Mouse (Mus musculus) forebrain, embryonic 11.5 days (tissue): Measurements from ENCODE around the gene Hnrnpul2. TPM values are rescaled to one million over a fixed set of nuclear protein-coding genes. Genes with fewer than 3 reads are reported as not detected.

Source experiments
- ATAC-seq: fragments of 200-750 bp; cut with Nextera tagmentation; replicated peaks from 2 replicates; pipeline ENCODE4 v1.8.0; 2017; ENCODE audit warnings: moderate TSS enrichment; ENCODE audit not compliant: low FRiP score
- DNase-seq: peaks from one replicate; pipeline ENCODE4 v3.0.0-alpha.2; 2017; ENCODE audit warnings: low spot score
- H3K27ac ChIP-seq: fragments of 300-500 bp; sonication (generic); 2 replicates; pipeline ENCODE4 v1.5.1; 2014; ENCODE audit warnings: low read depth, low read length
- H3K27me3 ChIP-seq: fragments of 300-500 bp; sonication (generic); 2 replicates; pipeline ENCODE4 v1.6.1; 2014; ENCODE audit warnings: mild to moderate bottlenecking, low read length, mixed read lengths; ENCODE audit not compliant: control insufficient read depth, insufficient read depth
- H3K36me3 ChIP-seq: fragments of 300-500 bp; sonication (generic); 2 replicates; pipeline ENCODE4 v1.6.1; 2014; ENCODE audit warnings: mild to moderate bottlenecking, low read length, moderate library complexity, mixed read lengths; ENCODE audit not compliant: control insufficient read depth, insufficient read depth
- H3K4me1 ChIP-seq: fragments of 300-500 bp; sonication (generic); replicated peaks from 2 replicates; pipeline ENCODE4 v1.6.1; 2014; ENCODE audit warnings: low read length, mixed read lengths; ENCODE audit not compliant: control insufficient read depth, insufficient read depth
- H3K4me2 ChIP-seq: fragments of 300-500 bp; sonication (generic); 2 replicates; pipeline ENCODE4 v1.6.1; 2014; ENCODE audit warnings: low read depth, mild to moderate bottlenecking, low read length, moderate library complexity, mixed read lengths; ENCODE audit not compliant: severe bottlenecking
- H3K4me3 ChIP-seq: fragments of 300-500 bp; sonication (generic); 2 replicates; pipeline ENCODE4 v1.5.1; 2014; ENCODE audit warnings: low read depth, low read length
- H3K9ac ChIP-seq: fragments of 300-500 bp; sonication (generic); 2 replicates; pipeline ENCODE4 v1.6.1; 2014; ENCODE audit warnings: low read length
- H3K9me3 ChIP-seq: fragments of 300-500 bp; sonication (generic); 2 replicates; pipeline ENCODE4 v1.6.1; 2016; ENCODE audit warnings: low read length, mixed read lengths; ENCODE audit not compliant: control insufficient read depth
- WGBS: fragments of 180-500 bp; shearing (Covaris S2); extraction: QIAGEN DNeasy Blood & Tissue Kit; methylation state at CpG from one replicate; pipeline ENCODE4 v1.1.7; 2014; 5-methylcytosine and 5-hydroxymethylcytosine counted together
- polyA plus RNA-seq: library from polyadenylated mRNA; unstranded; fragments of >200 nt; fragmentation: Nextera tagmentation; extraction: Ambion mirVana; gene quantifications from 2 replicates; pipeline ENCODE4 v1.2.1, GENCODE M21; 2014

Hnrnpul2 gene
- polyA plus RNA-seq, 1 experiment from 2014 or later = 7.8 TPM

DNA sequence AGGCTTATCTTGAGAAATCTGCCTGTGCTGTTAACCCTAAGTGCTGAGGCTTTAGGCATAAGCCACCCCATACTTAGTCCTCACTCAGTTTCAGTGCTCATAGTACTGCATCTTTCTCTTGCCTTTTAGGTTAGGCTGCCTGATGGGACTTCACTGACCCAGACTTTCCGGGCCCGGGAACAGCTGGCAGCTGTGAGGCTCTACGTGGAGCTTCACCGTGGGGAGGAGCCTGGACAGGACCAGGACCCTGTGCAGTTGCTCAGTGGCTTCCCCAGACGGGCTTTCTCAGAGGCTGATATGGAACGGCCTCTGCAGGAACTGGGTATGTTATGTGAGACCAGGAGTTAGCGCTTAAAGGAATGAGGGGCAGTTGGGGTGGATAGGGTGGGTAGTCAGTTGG is 55.2 kb downstream of the Hnrnpul2 start:
- 93% methylated on average over 7 of the region's 7 CpGs for WGBS
- Histone ChIP-seq H3K36me3 (peaks cover 4% of the 10 kb centered on the region; the same call in 1 of the 2 replicates), H3K4me2 (no peak overlapping the region), H3K27ac (no peak overlapping the region), H3K9ac (no peak overlapping the region), H3K27me3 (no peaks in the 10 kb centered on the region), H3K9me3 (no peaks in the 10 kb centered on the region), H3K4me3 (no peak overlapping the region), H3K4me1 (peaks cover 7% of the 10 kb centered on the region; the same call in 1 of the 2 replicates)
- no peak for ATAC-seq
- DNase-seq = no peak

DNA sequence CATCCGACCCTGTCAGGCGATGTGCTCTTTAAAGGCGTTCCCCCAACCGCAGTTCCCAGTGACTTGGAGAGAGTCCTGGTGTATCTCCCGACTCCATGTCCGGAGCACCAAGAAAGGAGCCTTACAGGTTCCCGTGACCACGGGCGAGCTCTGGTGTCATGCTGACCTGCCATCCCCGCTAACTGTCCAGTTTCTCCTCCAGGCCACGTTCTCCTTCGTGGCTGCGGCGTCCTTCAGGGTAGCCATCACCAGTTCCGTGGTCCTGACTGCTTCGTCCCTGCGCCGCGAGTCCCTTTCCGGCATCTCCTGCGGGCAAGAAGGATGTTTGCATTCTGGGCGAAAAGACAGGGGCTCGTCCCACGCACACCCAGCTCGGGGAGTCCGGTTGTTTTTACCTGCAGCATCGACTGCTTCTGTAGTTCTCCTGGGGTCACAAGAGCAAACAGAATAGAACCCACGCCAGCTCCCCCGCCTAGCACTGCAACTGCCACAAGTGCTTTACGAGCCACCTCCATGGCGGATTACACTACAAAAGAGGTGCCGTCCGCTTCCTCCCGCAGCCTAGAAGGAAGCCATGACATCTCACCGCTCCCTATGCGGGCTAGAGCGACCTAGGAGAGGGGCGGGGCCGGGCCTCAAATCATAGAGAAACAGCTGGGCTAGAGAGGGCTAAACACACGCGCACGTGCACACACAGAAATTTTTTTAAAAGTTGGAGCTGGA is 60.7 kb downstream of the Hnrnpul2 start, which contains the start of gene Uqcc3:
Gene Uqcc3 (minus strand): TSS at position 613 of the 723 bp plus-strand sequence.
- Histone ChIP-seq H3K9me3 (no peaks in the 10 kb centered on the region), H3K4me1 (no peaks in the 10 kb centered on the region), H3K27ac (peak within 1 kb of the TSS; percentile 50), H3K4me2 (peak within 1 kb of the TSS; percentile 87), H3K27me3 (no peaks in the 10 kb centered on the region), H3K4me3 (peak within 1 kb of the TSS; percentile 76), H3K9ac (peak within 1 kb of the TSS; percentile 91), H3K36me3 (no peaks in the 10 kb centered on the region; the same call in 1 of the 2 replicates)
- ATAC-seq (peak; percentile 95), DNase-seq (peak; percentile 90)
- under 1% methylated on average over 42 of the region's 42 CpGs for WGBS

DNA sequence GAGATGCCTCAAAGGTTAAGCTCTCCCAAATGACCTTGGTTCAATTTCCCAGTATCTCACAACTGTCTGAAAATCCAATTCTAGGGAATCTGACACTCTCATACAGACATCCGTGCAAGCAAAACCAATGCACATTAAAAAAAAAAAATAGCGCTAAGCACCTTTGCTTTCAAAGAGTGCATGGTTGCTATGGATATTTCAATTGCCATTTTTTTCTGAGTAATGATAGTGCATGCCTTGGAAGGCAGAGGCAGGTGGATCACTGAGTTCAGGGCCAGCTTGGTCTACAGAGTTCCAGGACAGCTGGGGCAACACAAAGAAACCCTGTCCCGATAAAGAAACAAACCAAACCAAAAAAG is 61.2 kb downstream of the Hnrnpul2 start:
- Histone ChIP-seq H3K27ac (no peak overlapping the region; the same call in 1 of the 2 replicates), H3K36me3 (no peaks in the 10 kb centered on the region; the same call in 1 of the 2 replicates), H3K27me3 (no peaks in the 10 kb centered on the region), H3K9me3 (no peaks in the 10 kb centered on the region), H3K4me1 (no peaks in the 10 kb centered on the region), H3K4me2 (peak overlapping the region; percentile 87), H3K4me3 (peak overlapping the region; percentile 76), H3K9ac (peak overlapping the region; percentile 91)
- ATAC-seq = no peak
- WGBS = 14% methylated on average over 3 of the region's 3 CpGs
- no peak for DNase-seq

DNA sequence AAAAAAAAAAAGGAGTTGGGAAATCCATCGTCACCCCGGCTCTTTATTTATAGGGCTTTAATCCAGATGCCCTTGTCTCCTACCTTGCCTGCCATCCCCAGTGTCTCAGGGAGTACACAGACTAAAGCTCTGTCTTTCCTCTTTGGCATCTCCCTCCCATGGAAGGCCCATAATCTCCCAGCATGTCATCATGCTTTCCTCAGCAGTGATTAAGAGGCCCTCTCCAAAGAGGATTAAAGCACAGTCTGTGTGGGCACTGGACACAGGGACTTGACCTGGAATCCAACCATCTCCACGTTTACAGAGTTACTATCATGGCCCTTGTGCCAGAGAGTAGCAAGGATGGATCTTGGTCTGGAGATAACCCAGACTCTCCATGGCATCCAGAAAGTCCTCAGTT is 63.8 kb downstream of the Hnrnpul2 start, which contains the start of the genes Lbhd1 and Gm49403:
Gene Lbhd1 (plus strand): TSS at position 117 of the 400 bp plus-strand sequence.
Gene Gm49403 (plus strand): TSS at position 315 of the 400 bp plus-strand sequence.
- no peak within 1 kb of the TSS for H3K9ac ChIP-seq
- no peaks in the 10 kb centered on the region; the same call in 1 of the 2 replicates for H3K4me1 ChIP-seq
- DNase-seq = no peak
- no peaks in the 10 kb centered on the region for H3K36me3 ChIP-seq
- no peak within 1 kb of the TSS for H3K27ac ChIP-seq
- H3K4me3 ChIP-seq = no peak within 1 kb of the TSS
- no peaks in the 10 kb centered on the region for H3K27me3 ChIP-seq
- no peaks in the 10 kb centered on the region for H3K9me3 ChIP-seq
- WGBS = 78% methylated on average over 3 of the region's 3 CpGs
- no peak within 1 kb of the TSS for H3K4me2 ChIP-seq
- no peak for ATAC-seq

Other genes with a start within 250 kb of the Hnrnpul2 start
- gene Slc22a8, start 228.8 kb upstream of the Hnrnpul2 start, polyA plus RNA-seq = 0.16 and 0.41 TPM in 2 replicates
- 0.13 and 0.36 TPM in 2 replicates for gene Slc22a6, start 202.0 kb upstream of the Hnrnpul2 start, polyA plus RNA-seq
- gene Chrm1, start 156.2 kb upstream of the Hnrnpul2 start, polyA plus RNA-seq = 0.13 TPM in 1 of 2 replicates, not detected in the other
- gene Slc3a2, start 96.6 kb upstream of the Hnrnpul2 start, polyA plus RNA-seq = 132 and 143 TPM in 2 replicates
- gene Wdr74, start 84.2 kb upstream of the Hnrnpul2 start, polyA plus RNA-seq = 79.5 and 89.2 TPM in 2 replicates
- gene 1700092M07Rik, start 79.3 kb upstream of the Hnrnpul2 start, polyA plus RNA-seq = 2.3 and 3.1 TPM in 2 replicates
- gene Stx5a, start 78.6 kb upstream of the Hnrnpul2 start, polyA plus RNA-seq = 88.4 and 93.8 TPM in 2 replicates
- gene Nxf1, start 62.9 kb upstream of the Hnrnpul2 start, polyA plus RNA-seq = 238 and 247 TPM in 2 replicates
- gene Tmem223, start 49.0 kb upstream of the Hnrnpul2 start, polyA plus RNA-seq = 181 and 182 TPM in 2 replicates
- 38.9 and 49.8 TPM in 2 replicates for gene Tmem179b, start 45.5 kb upstream of the Hnrnpul2 start, polyA plus RNA-seq
- gene Taf6l, start 33.6 kb upstream of the Hnrnpul2 start, polyA plus RNA-seq = 30.9 and 36.7 TPM in 2 replicates
- 151 and 156 TPM in 2 replicates for gene Polr2g, start 21.4 kb upstream of the Hnrnpul2 start, polyA plus RNA-seq
- gene Zbtb3, start 17.5 kb upstream of the Hnrnpul2 start, polyA plus RNA-seq = 5.4 and 5.9 TPM in 2 replicates
- gene Ttc9c, start 677 bp upstream of the Hnrnpul2 start, polyA plus RNA-seq = 75.7 and 80.8 TPM in 2 replicates
- gene AC129217.1, start 9.8 kb downstream of the Hnrnpul2 start, polyA plus RNA-seq = not detected in 2 replicates
- gene Bscl2, start 17.5 kb downstream of the Hnrnpul2 start, polyA plus RNA-seq = 55.0 and 56.3 TPM in 2 replicates
- 83.4 and 92.6 TPM in 2 replicates for gene Gng3, start 19.2 kb downstream of the Hnrnpul2 start, polyA plus RNA-seq
- gene Lrrn4cl, start 30.8 kb downstream of the Hnrnpul2 start, polyA plus RNA-seq = 0.13 and 0.35 TPM in 2 replicates
- 178 and 181 TPM in 2 replicates for gene Ubxn1, start 51.5 kb downstream of the Hnrnpul2 start, polyA plus RNA-seq
- 50.1 and 52.9 TPM in 2 replicates for gene Uqcc3, start 60.9 kb downstream of the Hnrnpul2 start, polyA plus RNA-seq
- gene Lbhd1, start 63.7 kb downstream of the Hnrnpul2 start, polyA plus RNA-seq = 110 and 112 TPM in 2 replicates
- gene Gm49403, start 63.9 kb downstream of the Hnrnpul2 start, polyA plus RNA-seq = not detected in 2 replicates
- 124 and 131 TPM in 2 replicates for gene 1810009A15Rik, start 68.8 kb downstream of the Hnrnpul2 start, polyA plus RNA-seq
- not detected in 2 replicates for gene Gm49416, start 68.9 kb downstream of the Hnrnpul2 start, polyA plus RNA-seq
- 47.7 and 50.9 TPM in 2 replicates for gene Ints5, start 73.0 kb downstream of the Hnrnpul2 start, polyA plus RNA-seq
- gene Ganab, start 78.1 kb downstream of the Hnrnpul2 start, polyA plus RNA-seq = 119 and 120 TPM in 2 replicates
- gene B3gat3, start 100.4 kb downstream of the Hnrnpul2 start, polyA plus RNA-seq = 55.0 and 57.2 TPM in 2 replicates
- gene Rom1, start 109.3 kb downstream of the Hnrnpul2 start, polyA plus RNA-seq = 1.7 and 1.8 TPM in 2 replicates
- gene Eml3, start 109.5 kb downstream of the Hnrnpul2 start, polyA plus RNA-seq = 11.2 and 12.2 TPM in 2 replicates
- gene Mta2, start 121.9 kb downstream of the Hnrnpul2 start, polyA plus RNA-seq = 62.6 and 63.2 TPM in 2 replicates
- gene Tut1, start 133.8 kb downstream of the Hnrnpul2 start, polyA plus RNA-seq = 34.4 and 35.5 TPM in 2 replicates
- 467 and 472 TPM in 2 replicates for gene Eef1g, start 147.0 kb downstream of the Hnrnpul2 start, polyA plus RNA-seq
- gene Ahnak, start 169.3 kb downstream of the Hnrnpul2 start, polyA plus RNA-seq = 7.1 and 7.3 TPM in 2 replicates